Comparison of ENCODE assay signal across 24 mouse cellular contexts in the genomic region with DNA sequence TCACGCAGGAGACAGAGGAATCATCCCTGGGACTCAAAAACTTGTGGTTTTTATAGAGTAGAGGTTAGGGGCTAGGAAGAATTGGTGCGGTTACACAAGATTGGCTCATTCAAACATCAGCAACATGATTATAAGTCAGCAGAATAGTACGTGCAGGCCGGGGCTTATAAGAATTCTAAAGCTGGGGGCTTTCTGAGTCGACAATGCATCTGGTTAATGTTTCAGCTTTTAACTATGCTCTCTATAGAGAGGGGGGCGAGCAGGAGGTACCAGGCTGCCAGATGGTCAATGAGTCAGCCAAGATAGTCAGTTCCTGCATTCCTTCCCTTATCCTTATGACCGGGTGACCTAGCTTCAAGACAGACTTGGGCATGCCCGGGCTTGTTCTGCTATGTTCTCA.
DNase-seq lines count a peak whose midpoint lies in the region; TF ChIP-seq lines count a peak whose summit lies in the region.
"Had no signal": no experiment of that assay in that cellular context is flagged by ENCODE, and none has a peak within 500 bp of the region (broad histone marks: within the 10 kb centered on the region; RNA-seq: fewer than 3 reads in every experiment).

No protein-coding gene starts in this region.

- peak; percentile 81 for DNase-seq in heart, adult 11 months
- DNase-seq in heart, adult 8-10 months (ENCODE audit: low spot score) = no peak
- DNase-seq in Muller cell, postnatal 12 days (ENCODE audit: inconsistent ontology term) = peak; percentile 6
- peak; percentile 9 for DNase-seq in ZHBTc4 (ENCODE audit: low read depth, low spot score)
- DNase-seq in embryo, embryonic 11 days = no peak
- DNase-seq in retina, embryonic 14.5 days (ENCODE audit: low spot score) = no peak
- DNase-seq in cerebellum, adult 9-11 months = no peak
- DNase-seq: adrenal gland, adult 2 months; adrenal gland, postnatal 10 days; adrenal gland, postnatal 25 days; B cell, adult 2 months; cerebellum, adult 11 months; cerebellum, adult 18-20 months; cerebellum, adult 8-10 months; cerebellum, postnatal 10 days; cerebellum, postnatal 25 days had no signal

- H3K4me2 ChIP-seq in myocyte (ENCODE audit: low read depth) = peak overlapping the region; percentile 30
- H3K4me2 ChIP-seq: embryonic facial prominence, embryonic 13.5 days; embryonic facial prominence, embryonic 15.5 days; forebrain, embryonic 12.5 days had no signal

- no peak overlapping the region for H3ac ChIP-seq in myocyte (ENCODE audit: control insufficient read depth, insufficient read length)

- no peak for TF ChIP-seq POLR2A in myocyte (IDR thresholded peaks at IDR 0.05; ENCODE audit: insufficient read length, low read depth)

- H3K79me2 ChIP-seq in myocyte (ENCODE audit: control insufficient read depth, insufficient read depth) = no peaks in the 10 kb centered on the region

- no peaks in the 10 kb centered on the region for H3K27me3 ChIP-seq in myocyte (ENCODE audit: control insufficient read depth, insufficient read depth, insufficient read length)
- H3K27me3 ChIP-seq: CH12.LX; embryonic facial prominence, embryonic 13.5 days; embryonic facial prominence, embryonic 15.5 days; forebrain, embryonic 12.5 days had no signal

- H3K4me3 ChIP-seq in myocyte = no peak overlapping the region
- H3K4me3 ChIP-seq: embryonic facial prominence, embryonic 13.5 days; embryonic facial prominence, embryonic 15.5 days; erythroblast, embryonic 14.5 days; forebrain, embryonic 10.5 days; forebrain, embryonic 12.5 days had no signal

- H3K36me3 ChIP-seq in myocyte (ENCODE audit: control insufficient read depth, insufficient read depth) = no peaks in the 10 kb centered on the region
- H3K36me3 ChIP-seq: embryonic facial prominence, embryonic 13.5 days; embryonic facial prominence, embryonic 15.5 days; forebrain, embryonic 10.5 days; forebrain, embryonic 12.5 days; G1E had no signal

TF ChIP-seq in myocyte, 11 proteins besides CTCF, POLR2A, EP300 and RAD21:
- TF ChIP-seq CEBPB (IDR thresholded peaks at IDR 0.05; ENCODE audit: insufficient read depth, poor library complexity, severe bottlenecking) = 0 out of 2 replicates have a peak, but pooled peaks have one; percentile 67
- no peak for TF ChIP-seq MYOD1 (IDR thresholded peaks at IDR 0.05; ENCODE audit: control insufficient read depth in 1 of 3, insufficient read length in 2 of 3, low read depth in 2 of 3)

Comparison
In these comparisons a context has a peak if more than half of its experiments do, and no peak if none do; other contexts are left out.
1. DNase-seq: peak in heart, adult 11 months (single experiment), Muller cell, postnatal 12 days (single experiment) and ZHBTc4 (single experiment); none in heart, adult 8-10 months (single experiment), embryo, embryonic 11 days (single experiment), retina, embryonic 14.5 days (single experiment) and cerebellum, adult 9-11 months (single experiment).